8 mouse cellular contexts compared by ENCODE assay signal in genomic region chr9:7836331-7836730, GRCm38 (mm10). TPM values are rescaled to one million over a fixed set of nuclear protein-coding genes. Genes with fewer than 3 reads are reported as not detected.
DNase-seq lines count a peak whose midpoint lies in the region; ATAC-seq and TF ChIP-seq lines count a peak whose summit lies in the region.

No protein-coding gene starts in this region.

- no peaks in the 10 kb centered on the region for H3K27me3 ChIP-seq in embryonic facial prominence, embryonic 13.5 days
- no peaks in the 10 kb centered on the region for H3K27me3 ChIP-seq in heart, adult 2 months (ENCODE audit: control insufficient read depth, insufficient read depth, low read length)
- H3K27me3 ChIP-seq in liver, embryonic 13.5 days = no peaks in the 10 kb centered on the region
- H3K27me3 ChIP-seq in myocyte (ENCODE audit: control insufficient read depth, insufficient read depth, insufficient read length) = no peaks in the 10 kb centered on the region

- peak overlapping the region; percentile 65 for H3K4me2 ChIP-seq in embryonic facial prominence, embryonic 13.5 days
- H3K4me2 ChIP-seq in liver, embryonic 13.5 days = peak overlapping the region; percentile 89
- H3K4me2 ChIP-seq in myocyte (ENCODE audit: low read depth) = peak overlapping the region; percentile 53

- H3K27ac ChIP-seq in embryonic facial prominence, embryonic 13.5 days = peak overlapping the region; percentile 99
- peak overlapping the region; percentile 99 for H3K27ac ChIP-seq in heart, adult 2 months
- peak overlapping the region; percentile 99 for H3K27ac ChIP-seq in liver, embryonic 13.5 days

- intact Hi-C loops in heart, adult 2 months (cut with DNase I) = loop anchor here (1.0 to 10.0 kb wide), 3 partner anchors 36 to 168 kb away; partner anchors contain the start of genes Birc3, Tmem123 and Yap1

- ATAC-seq in embryonic facial prominence, embryonic 13.5 days (ENCODE audit: insufficient number of reproducible peaks, insufficient read depth, low FRiP score, low TSS enrichment, low read depth) = peak; percentile 46
- ATAC-seq in liver, embryonic 13.5 days (ENCODE audit: low read depth) = peak; percentile 30; the same call in 1 of the 2 replicates

- TF ChIP-seq POLR2A in heart, adult 2 months (IDR thresholded peaks at IDR 0.05; ENCODE audit: insufficient read depth, low read depth, low read length) = no peak
- no peak for TF ChIP-seq POLR2A in myocyte (IDR thresholded peaks at IDR 0.05; ENCODE audit: insufficient read length, low read depth)

- DNase-seq in CD4-positive, CD25-positive, alpha-beta regulatory T cell, adult 2 months (ENCODE audit: low read depth, low spot score) = peak; percentile 66
- peak; percentile 63 for DNase-seq in adrenal gland, postnatal 10 days
- DNase-seq in heart, adult 2 months = peak; percentile 55 to 65
- peak; percentile 39 to 50 for DNase-seq in kidney, adult 8-10 months
- peak; percentile 53 for DNase-seq in liver, embryonic 13.5 days
- DNase-seq in testis, postnatal 10 days (ENCODE audit: low spot score) = peak; percentile 54

- H3K9me3 ChIP-seq in embryonic facial prominence, embryonic 13.5 days = no peaks in the 10 kb centered on the region
- no peaks in the 10 kb centered on the region for H3K9me3 ChIP-seq in liver, embryonic 13.5 days (replicated peaks)

- WGBS in embryonic facial prominence, embryonic 13.5 days = under 1% methylated on average over 16 of the region's 16 CpGs
- WGBS in heart, adult 2 months = under 1% methylated on average over 16 of the region's 16 CpGs
- WGBS in liver, embryonic 13.5 days (ENCODE audit: insufficient replicate concordance) = under 1% methylated on average over 16 of the region's 16 CpGs

- peak overlapping the region; percentile 29 for H3ac ChIP-seq in myocyte (ENCODE audit: control insufficient read depth, insufficient read length)

- peak overlapping the region; percentile 88 for H3K9ac ChIP-seq in embryonic facial prominence, embryonic 13.5 days
- peak overlapping the region; percentile 73 for H3K9ac ChIP-seq in heart, adult 2 months (ENCODE audit: low read depth, low read length)
- peak overlapping the region; percentile 91 for H3K9ac ChIP-seq in liver, embryonic 13.5 days

- TF ChIP-seq CTCF in heart, adult 2 months (IDR thresholded peaks at IDR 0.05) = no peak

- no peak for TF ChIP-seq EP300 in heart, adult 2 months (IDR thresholded peaks at IDR 0.05; ENCODE audit: insufficient read depth, low read depth, low read length)

- peaks cover 22% of the 10 kb centered on the region for H3K36me3 ChIP-seq in embryonic facial prominence, embryonic 13.5 days
- peaks cover 36% of the 10 kb centered on the region for H3K36me3 ChIP-seq in heart, adult 2 months (ENCODE audit: control insufficient read depth, insufficient read depth, low read length)
- peaks cover 13% of the 10 kb centered on the region for H3K36me3 ChIP-seq in liver, embryonic 13.5 days
- H3K36me3 ChIP-seq in myocyte (ENCODE audit: control insufficient read depth, insufficient read depth) = peaks cover 8% of the 10 kb centered on the region

- no peaks in the 10 kb centered on the region for H3K79me2 ChIP-seq in heart, adult 2 months (replicated peaks; ENCODE audit: control insufficient read depth, insufficient read depth, low read length)
- peaks cover 33% of the 10 kb centered on the region for H3K79me2 ChIP-seq in myocyte (ENCODE audit: control insufficient read depth, insufficient read depth)

- peaks cover 10% of the 10 kb centered on the region for H3K4me1 ChIP-seq in embryonic facial prominence, embryonic 13.5 days
- peaks cover 13% of the 10 kb centered on the region for H3K4me1 ChIP-seq in heart, adult 2 months (ENCODE audit: control insufficient read depth, insufficient read depth, low read length)
- peaks cover 47% of the 10 kb centered on the region for H3K4me1 ChIP-seq in liver, embryonic 13.5 days (replicated peaks)

- H3K4me3 ChIP-seq in embryonic facial prominence, embryonic 13.5 days = peak overlapping the region; percentile 73
- H3K4me3 ChIP-seq in heart, adult 2 months = peak overlapping the region; percentile 72
- H3K4me3 ChIP-seq in liver, embryonic 13.5 days (replicated peaks) = peak overlapping the region; percentile 78
- peak overlapping the region; percentile 99 for H3K4me3 ChIP-seq in myocyte

TF ChIP-seq in myocyte, 11 proteins besides CTCF, POLR2A, EP300 and RAD21:
- TF ChIP-seq REST (IDR thresholded peaks at IDR 0.05; ENCODE audit: insufficient read depth, insufficient read length) (no peak), SRF (IDR thresholded peaks at IDR 0.05; ENCODE audit: control insufficient read depth, insufficient read length, low read depth) (no peak)

RNA-seq across cellular contexts. Expression of gene Birc2, which starts 0.5 kb away (rescaled TPM):
- 10 to 100 TPM; 39.4 to 46.3 TPM for total RNA-seq in adrenal gland, postnatal 10 days (2021)
- 41.6 and 45.5 TPM in 2 replicates for polyA plus RNA-seq in embryonic facial prominence, embryonic 13.5 days (2015; fragmentation: Nextera tagmentation; extraction: Ambion mirVana)
- 10 to 100 TPM; 22.0 to 28.2 TPM for total RNA-seq in heart, adult 2 months (2021)
- polyA plus RNA-seq in heart, adult 2 months (2012; rRNA removed) = 12.9 and 20.7 TPM in 2 replicates
- polyA plus RNA-seq in liver, embryonic 13.5 days (2015; fragmentation: Nextera tagmentation; extraction: Ambion mirVana) = 11.7 and 15.7 TPM in 2 replicates
- polyA plus RNA-seq in myocyte (2012; fragmentation: generic; extraction: Trizol) = 6.3 TPM

RNA-seq across cellular contexts. Expression of gene Birc3, which starts 36.7 kb away (rescaled TPM):
- 10 to 100 TPM; 22.2 to 22.7 TPM for total RNA-seq in adrenal gland, postnatal 10 days (2021)
- 14.1 and 15.6 TPM in 2 replicates for polyA plus RNA-seq in embryonic facial prominence, embryonic 13.5 days (2015; fragmentation: Nextera tagmentation; extraction: Ambion mirVana)
- 1 to 10 TPM; 8.7 to 9.7 TPM for total RNA-seq in heart, adult 2 months (2021)
- polyA plus RNA-seq in heart, adult 2 months (2012; rRNA removed) = 9.0 and 10.4 TPM in 2 replicates
- 4.8 and 5.7 TPM in 2 replicates for polyA plus RNA-seq in liver, embryonic 13.5 days (2015; fragmentation: Nextera tagmentation; extraction: Ambion mirVana)
- polyA plus RNA-seq in myocyte (2012; fragmentation: generic; extraction: Trizol) = 0.14 TPM

Comparison
In these comparisons a context has a peak if more than half of its experiments do, and no peak if none do; other contexts are left out.
1. Peak in every context shown above with its lines: DNase-seq, ATAC-seq, H3K4me3 ChIP-seq and H3K27ac ChIP-seq.